Mouse (Mus musculus): ENCODE measurements around the gene Slc25a44.

Slc25a44 gene

DNA sequence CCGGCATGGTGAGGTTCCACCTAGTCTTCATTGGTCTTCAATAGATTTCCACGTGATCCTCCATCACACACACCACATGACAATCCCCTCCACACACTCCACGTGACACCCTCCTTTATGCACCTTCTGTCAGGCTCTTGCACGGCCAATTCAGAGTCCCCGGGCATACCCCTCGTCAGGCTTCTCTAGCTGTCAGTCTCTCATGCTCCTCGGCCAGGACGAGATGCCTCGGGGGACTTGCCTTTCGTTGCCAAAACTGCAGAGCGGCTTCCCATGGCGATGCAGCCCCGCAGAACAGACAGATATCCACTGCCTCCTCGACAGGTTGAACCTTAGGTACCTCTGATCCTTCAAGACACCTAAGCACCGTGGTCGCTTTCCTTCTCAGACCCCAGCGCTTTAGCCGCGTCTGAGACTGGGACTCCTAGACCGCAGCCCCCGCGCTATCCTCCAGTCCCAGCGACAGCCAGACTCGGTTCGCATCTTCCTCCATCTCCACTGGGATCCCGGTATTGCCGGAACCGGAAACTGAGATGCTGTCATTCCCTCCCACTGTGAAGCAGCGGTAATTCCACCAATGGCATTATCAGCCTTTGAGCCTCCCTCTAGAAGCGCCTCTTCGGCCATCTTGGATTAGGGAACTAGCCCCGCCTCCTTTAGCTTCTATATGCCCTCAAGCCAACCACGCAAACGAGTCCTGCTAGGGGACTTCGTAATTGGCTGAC, at the start of gene Slc25a44:
Gene Slc25a44 (minus strand): TSS at position 535 of the 725 bp plus-strand sequence.
- peak; percentile 99 for DNase-seq (ENCODE audit: low spot score)

DNA sequence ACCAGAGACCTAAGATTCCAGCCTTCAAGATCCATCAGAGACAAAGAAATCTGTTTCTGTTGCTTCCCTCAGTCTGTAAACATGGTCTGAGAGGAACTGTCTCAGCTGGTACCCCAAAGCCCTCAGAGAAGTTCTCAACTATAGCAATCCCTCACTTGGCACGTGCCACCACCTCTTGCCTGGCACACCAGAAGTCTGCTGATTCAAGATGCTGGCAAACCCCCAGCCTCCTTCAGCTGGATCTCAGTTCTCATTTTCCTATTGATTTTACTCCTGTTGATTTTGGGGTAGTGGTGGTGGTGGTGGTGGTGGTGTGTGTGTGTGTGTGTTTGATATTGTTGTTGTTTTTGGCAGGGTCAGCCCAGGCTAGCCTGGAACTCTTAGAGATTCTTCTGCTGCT, 48.6 kb upstream of the Slc25a44 start:
- no peak for DNase-seq (ENCODE audit: low spot score)

DNA sequence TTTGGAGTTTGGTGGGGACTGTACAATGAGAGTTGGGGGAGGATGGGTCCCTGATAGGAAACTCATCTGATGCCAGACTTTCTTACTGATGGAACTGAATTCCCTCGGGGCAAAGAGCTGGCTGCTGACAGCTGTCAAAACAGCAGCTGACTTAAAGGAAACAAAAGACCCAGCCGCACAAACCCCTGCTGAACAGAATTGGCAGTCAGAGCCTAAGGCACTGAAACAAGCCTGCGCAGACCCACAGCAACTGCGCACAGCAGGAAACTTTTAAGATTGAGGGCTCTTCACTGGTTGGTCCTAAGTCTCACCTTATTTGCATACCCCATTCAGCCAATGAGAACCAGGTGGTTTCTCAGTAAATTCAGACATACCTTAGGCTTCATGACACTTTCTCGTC, 48.1 kb upstream of the Slc25a44 start:
- no peak for DNase-seq (ENCODE audit: low spot score)

DNA sequence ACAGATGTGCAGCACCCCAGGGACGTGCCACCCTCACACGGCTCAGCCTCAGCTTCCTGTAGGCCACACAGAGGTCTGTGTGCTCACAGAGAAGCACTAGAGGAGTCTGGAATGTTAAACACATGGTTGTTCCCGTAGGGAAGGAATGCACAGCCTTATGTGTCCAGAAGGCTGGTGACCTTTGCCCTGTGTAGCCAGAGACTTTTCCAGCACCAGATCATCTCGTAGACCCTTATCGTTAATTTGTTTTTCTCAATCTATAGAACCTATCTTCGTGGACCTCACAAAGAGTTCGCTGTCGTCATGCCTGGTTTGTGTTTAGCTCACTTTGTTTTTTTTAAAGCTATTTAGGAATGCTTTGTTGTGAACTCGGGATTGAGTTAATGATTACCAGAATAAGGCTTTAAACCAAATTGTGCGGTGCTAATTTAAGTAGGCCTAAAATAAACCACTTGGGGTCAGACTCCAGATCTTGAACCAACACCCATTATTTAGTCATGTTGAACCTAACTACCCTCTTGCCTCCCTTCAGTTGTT, 46.1 kb upstream of the Slc25a44 start:
- DNase-seq (ENCODE audit: low spot score): no peak

DNA sequence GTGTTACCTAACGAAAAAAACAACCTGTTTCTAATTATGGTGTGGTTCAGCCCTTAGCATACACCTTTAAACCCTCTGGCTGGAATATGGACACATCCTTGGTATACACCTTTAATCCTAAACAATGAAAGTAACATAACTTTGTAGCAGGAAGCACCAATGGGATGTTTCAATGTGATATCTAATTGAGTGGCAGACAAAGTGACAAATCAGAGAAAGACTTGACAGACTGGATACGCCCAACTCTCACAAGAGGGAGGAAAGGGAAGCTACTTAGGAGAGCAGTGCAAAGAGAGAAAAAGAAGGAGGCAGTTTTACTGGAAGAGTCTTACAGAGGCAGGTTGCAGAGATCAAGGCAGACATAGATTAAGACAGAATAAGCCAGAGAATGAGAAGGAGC, 44.5 kb upstream of the Slc25a44 start:
- no peak for DNase-seq (ENCODE audit: low spot score)

DNA sequence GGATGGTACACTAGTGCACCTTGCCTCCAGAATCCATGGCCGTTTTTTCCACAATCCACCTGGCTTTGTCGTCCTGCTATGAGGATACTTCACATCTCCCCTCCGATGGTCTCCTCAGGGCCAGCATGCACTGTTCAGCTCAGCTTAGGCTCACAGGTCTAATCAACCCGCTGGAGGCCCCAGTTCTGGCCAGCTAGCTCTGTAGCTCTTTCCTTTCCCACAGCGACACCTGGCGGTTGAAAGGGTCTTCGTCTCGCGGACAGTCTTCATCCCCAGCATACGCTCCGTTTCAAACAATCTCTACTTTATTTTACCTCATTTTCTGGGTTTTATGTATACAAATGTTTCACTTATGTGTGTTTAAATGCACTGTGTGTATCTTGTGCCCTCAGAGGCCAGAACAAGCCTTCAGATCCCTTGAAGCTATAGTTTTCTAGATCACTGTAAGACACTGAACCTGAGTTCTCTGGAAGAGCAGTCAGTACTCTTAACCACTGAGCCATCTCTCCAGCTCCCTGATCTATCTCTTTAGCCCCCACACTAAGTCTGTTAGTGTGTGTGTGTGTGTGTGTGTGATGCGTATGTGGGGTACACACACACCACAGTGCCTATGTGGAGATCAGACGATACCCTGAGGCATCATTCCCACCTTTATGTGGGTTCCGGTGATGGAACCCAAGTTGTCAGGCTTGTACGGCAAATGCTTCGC, 42.3 kb upstream of the Slc25a44 start:
- DNase-seq (ENCODE audit: low spot score): peak; percentile 90

DNA sequence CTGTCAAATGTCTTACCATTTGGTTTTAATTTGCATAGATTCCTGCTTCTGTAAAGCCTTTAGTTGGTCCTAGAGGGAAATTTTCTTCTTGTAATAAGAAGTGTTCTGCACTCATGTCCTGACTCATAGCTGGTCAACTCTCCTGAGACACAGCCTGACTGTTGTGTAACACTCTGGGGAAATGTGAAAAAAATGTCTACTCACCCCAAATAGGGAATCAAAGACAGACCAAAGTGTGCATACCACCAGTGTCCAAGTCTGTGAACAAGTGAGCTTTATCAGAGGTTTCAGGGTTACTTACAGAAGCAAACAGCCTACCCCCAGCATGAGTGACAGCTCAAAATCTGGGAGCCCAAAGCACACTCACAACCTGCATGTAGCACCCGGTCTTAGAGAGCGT, 40.2 kb upstream of the Slc25a44 start:
- peak; percentile 28 for DNase-seq (ENCODE audit: low spot score)

DNA sequence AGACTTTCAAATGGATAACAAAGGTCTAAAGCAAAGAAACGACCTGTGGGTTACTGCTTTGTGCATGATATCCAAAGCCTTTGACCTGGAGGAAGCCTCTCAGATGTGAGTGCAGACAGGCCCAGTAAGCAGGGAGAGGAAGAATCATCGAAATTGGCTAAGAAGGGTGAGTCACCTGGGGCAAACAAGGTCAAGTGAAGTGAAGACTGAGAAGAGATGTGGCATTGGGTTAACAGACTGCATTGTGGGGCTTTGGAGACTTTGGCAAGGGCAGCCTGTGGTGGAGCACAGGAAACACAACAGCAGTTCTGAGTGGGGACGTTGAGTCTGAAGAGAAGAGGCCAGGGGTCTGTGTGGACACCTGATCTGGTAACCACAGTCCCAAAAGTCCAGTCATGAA, 39.5 kb upstream of the Slc25a44 start:
- no peak for DNase-seq (ENCODE audit: low spot score)

DNA sequence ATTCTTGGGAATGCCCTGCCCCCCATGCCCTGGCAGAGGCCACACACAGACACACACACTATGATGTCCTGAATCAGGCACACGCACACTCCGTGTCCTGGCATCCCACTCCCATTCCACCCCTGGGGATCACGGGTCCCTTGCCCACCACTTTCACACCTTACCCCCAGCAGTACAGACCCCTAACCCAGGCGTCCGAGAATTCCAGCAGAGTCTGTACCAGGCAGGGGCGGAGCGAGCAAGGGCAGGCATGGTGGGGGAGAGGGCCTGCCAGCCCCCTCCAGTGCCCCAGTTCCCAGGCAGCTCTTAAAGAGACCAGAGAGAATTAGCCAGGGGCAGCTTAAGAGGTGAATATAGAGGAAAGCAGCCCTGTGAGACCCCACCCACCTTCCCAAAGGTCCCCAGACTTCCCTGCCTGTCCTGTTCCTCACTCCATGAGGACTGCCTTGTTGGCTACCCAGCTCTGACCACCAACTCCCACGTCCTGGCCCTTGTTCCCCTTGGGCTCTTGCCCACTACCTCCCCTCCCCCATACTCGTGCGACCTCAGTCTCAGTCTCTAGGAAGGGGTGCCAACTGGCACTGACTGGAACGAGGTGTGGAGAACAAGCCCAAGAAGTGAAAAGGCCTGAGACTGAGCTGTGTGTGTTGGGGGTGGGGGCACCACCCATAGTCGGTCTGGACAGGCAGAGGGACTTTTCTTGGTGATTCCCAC, 36.2 kb upstream of the Slc25a44 start, which contains the start of gene Sema4a:
Gene Sema4a (minus strand): TSS at position 200 of the 714 bp plus-strand sequence.
- no peak for DNase-seq (ENCODE audit: low spot score)

DNA sequence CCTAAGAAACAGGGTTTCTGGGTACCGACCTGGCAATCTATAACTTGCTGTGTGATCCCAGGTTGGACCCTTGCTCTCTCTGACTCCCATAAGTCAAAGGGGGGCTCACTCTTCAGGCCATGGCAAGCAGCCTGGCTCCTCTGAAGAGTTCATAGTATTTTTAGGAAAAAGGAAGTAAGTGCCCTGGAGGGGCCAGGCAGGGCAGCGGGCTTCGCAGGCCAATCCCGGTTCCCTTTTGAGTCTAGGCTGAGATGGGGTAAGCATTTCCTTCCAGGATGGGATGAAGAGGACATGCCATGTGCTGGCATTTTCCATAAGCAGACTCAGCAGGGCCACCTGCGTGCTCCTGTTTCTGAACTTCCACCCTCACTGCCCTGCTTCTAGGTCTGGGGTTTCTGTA, 35.1 kb upstream of the Slc25a44 start:
- DNase-seq (ENCODE audit: low spot score): no peak

DNA sequence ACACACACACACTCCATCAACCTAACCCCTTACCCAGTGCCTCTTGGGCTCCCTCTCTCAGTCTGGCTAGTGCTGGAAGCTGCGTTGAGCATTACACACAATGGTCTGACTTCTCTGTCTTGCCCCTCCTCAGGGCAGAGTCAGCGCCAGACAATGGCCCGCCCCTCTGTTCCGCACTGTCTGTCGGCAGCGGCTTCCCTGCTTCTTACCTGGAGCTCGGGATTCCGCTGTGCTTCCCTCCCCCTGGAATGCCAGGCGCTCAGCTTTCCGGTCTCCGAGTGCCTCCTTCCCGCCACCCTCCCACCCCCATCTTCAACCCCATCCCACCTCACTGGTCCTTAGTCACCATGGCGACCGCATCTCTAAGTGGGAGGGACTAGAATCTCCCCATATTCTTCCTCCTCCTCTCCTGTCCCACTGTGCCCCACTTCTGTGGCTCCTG, 33.9 kb upstream of the Slc25a44 start:
- peak; percentile 31 for DNase-seq (ENCODE audit: low spot score)

DNA sequence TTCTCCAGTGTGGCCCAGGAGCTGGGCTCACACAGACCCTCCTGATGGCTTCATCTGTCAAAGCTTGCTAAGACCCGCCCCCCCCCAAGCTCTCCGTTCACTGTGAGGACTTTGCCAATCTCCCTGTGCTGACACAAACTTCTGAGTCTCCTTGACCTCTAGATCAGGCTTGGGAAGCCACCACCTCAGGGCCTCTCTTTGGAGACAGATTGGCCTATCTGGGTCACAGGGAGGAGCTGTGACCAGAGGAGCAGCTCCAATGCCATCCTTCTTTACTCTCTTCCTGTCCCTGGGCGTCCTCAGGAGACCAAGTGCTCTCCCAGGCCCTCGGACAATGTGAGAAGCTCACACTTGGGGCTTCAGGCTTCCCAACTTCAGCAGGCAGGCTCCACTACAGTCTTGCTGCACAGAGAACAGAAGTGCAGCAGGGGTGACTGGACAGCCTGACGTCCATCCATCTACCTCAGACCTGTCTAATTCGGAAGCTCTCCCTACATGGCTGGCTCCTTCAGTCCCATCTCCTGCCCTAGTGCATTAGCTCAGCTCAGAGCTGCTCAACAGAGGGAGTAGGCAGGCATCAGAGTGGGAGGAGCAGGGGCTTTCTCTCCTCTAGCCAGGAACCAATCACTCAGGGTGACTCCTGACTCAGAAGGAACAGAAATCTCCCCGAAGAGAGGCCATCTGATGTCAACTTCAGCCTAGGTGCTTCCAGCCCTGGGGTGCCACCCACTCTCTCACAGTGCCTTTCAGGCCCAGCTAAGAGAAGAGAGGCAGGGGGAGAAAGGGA, 32.0 kb upstream of the Slc25a44 start:
- DNase-seq (ENCODE audit: low spot score): no peak

DNA sequence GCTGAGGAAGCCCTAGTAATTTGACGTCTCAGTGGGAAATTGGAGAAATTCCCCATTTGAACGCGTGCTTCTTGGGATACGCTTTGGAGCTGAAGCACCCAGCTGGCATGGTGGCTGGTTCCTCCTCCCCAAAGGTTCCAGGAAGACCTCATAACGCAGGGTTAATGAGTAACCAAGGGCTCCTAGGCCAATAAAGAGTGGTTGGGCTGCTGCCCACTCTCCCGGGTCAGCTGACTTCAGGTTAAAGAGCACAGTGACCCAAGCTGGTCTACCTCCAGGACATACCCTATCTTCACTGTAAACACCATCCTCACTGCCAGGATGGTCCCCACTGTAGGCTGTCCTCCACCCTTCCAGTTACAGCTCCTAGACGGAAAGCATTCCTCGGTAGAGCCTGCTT, 31.4 kb upstream of the Slc25a44 start:
- DNase-seq (ENCODE audit: low spot score): no peak

DNA sequence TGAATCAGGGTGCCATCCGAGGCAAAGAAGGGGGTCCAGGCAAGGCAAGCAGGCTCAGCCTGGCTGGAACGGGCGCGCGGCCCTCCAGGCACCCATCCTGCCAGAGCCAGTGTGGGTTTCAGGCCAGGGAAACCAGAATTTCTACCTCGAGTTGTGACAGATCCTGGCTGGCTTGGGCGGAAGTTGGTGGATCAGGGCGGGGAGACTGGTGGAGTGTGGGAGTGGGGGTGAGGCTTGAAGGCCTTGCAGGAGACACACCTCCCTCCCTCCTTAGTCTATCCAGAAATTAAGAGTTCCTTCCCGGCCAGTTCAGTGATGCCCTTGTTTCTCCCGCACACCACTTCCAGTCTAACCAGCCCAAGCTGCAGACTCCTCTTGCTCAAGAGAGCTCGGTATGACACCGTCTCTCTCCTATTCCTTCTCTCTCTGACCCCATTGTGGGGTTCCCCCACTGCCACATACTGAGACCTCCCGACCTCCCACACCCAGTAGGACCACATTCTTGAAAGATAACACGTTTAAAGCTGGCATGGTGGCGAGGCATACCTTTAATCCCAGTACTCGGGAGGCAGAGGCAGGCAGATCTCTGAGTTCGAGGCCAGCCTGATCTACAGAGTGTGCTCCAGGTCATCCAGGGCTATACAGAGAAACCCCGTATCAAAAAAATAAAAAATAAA, 30.8 kb upstream of the Slc25a44 start:
- no peak for DNase-seq (ENCODE audit: low spot score)

DNA sequence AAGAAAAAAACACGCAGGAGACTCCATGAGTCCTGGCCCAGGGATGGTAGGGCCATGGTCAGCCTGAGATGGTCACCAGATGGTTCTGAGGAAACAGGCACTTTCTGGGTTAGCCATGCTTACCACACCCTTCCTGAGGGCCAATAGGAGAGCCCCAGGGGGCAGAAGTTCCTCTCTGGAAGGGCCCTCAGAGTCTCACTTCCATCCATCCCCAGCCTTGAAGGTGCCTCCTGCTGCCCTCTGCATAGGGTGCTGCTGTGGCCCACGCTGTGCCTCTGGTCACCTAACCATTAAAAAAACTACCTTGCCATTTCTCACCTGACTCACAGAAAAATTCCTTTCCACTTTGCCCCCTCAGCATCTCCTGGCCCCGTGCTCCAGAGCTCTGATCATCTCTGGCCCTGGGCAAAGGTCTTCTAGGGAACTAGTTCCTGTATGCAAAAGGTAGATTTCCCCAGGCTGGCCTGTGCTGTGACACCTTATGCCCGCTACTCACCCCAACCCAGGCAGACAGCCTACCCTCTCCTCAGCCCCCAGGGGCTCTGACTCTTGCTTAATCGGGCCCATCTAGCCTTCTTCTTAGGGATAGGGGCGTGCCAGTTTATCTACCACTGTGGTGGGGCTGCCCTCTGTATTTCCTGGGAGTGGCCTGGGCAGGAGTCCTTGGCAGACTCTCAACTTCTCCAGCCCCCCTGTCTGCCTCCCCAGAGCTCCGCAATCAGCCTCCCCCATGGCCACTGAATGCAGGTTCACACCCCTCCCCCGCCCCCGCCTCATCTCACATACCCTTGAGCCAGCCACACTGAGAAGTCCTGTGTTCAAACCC, 30.0 kb upstream of the Slc25a44 start:
- DNase-seq (ENCODE audit: low spot score): no peak

DNA sequence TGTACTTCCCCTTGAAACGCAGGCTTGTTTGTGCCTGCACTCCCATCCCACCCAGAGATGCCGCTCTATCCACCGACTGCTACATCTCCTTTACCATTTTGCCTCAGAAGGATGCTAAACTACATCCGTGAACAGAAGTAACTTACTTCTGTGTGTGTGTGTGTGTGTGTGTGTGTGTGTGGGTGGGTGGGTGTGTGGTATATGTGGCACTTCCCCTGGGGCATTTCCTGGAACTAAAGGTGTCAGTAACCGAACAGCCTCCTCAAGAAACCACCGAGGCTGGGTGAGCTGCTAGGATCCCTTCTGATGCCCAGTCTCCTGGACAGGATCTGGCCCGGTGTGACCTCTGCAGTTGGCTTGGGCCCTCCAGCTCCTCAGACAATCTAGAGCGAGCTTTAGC, 29.0 kb upstream of the Slc25a44 start:
- DNase-seq (ENCODE audit: low spot score): no peak

DNA sequence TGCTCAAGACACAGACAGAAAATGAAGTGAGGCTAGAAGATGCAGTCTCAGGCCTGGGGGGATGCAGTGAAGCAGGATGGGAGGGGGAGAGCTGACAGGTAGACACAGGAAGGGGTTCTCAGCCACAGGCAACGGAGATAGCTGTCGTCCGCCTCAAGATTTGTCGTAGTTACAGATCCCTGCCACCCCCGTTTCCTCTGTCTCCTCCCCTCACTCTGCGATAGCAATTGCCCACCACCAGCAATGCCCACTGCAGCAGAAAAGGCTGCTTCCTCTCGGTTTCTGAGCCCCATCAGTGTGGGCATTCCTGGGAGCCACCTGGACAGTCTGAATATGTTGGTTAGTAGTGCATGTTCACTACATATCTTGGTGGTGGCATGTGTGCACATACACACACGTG, 28.4 kb upstream of the Slc25a44 start:
- no peak for DNase-seq (ENCODE audit: low spot score)

DNA sequence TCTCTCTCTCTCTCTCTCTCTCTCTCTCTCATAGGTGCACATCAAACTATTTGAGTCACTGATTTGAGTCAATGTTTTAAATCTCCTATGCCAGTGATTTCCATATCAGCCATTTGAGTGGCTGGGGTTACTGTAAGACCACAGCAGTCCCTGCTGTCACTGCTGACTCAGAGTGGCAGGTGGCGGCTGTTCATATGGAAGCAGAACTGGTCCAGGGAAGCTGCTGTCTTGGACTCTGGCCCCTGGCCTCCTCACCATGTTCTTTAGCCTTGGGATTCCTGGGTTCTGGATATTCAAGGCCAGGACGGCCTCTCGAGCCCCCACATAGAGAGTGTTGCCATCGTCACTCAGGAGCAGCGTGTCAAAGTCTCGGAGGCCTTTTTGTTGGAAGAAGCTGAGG, 27.8 kb upstream of the Slc25a44 start:
- no peak for DNase-seq (ENCODE audit: low spot score)

DNA sequence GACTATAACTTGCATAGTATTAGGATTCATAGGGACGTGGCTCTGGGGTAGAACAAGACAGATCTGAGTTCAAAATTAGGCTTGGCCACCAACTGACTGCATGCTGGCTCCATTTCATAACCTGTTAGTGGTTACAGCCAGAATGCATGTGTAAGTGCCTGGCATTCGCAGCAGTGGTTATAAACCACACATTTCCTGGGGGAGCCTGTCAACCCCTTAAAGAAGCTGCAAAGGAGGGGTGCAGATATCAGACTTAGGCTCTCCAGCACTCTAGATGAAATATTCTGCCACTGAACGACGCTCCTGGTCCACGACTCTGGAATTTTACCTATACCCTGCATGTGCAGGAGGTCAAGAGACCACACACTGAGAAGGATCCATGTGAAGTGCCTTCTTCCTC, 27.3 kb upstream of the Slc25a44 start:
- no peak for DNase-seq (ENCODE audit: low spot score)

DNA sequence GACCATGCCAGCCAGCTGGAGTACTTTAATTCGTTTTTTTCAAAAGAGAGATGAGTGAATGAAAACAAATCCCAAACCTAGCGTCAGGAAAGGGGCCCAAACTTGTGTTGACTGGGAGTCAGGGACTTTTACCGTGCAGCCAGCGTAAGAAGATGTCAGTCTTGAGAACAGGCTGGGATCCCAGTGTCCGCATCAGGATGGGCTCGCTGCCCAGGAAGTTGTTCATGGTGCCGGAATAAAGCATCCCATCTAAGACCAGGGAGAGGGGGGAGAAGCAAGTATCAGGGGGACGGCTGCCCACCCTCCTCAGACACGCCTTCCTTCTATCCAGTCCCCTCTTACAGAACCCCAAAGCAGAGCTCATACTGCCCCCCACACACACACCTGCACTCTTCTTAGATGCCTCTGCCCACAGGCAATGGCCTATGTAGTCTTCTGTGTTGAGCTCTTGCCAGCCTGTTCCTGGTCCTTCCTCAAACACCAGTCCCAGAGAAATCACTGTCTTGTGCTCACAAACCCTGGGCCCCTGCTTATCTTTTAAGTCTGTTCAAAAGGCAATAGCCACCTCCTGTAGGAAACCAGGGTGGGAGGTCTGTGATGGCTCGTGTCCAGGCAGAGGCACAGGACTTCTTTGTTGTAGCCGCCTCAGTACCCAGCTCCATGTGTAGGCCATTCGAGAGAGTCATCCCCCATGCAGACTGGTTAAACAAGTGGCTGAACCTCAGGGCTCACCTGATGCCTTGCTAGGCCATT, 25.6 kb upstream of the Slc25a44 start:
- no peak for DNase-seq (ENCODE audit: low spot score)

All from MN1 (cell line).